Mouse (Mus musculus) heart, embryonic 14.5 days (tissue): ENCODE results near the gene Heatr1. TPM values are rescaled to one million over a fixed set of nuclear protein-coding genes. Genes with fewer than 3 reads are reported as not detected.

Source experiments
- ATAC-seq: fragments of 200-750 bp; cut with Nextera tagmentation; 2 replicates; pipeline ENCODE4 v1.8.0; 2017; ENCODE audit warnings: low read depth, moderate TSS enrichment; ENCODE audit not compliant: insufficient number of reproducible peaks, insufficient read depth, low FRiP score
- H3K27ac ChIP-seq, 2 experiments: fragments of 200-500 bp in 1 of 2; fragments of 300-500 bp in 1 of 2; sonication (generic) in 1 of 2; replicated peaks in 1 of 2; 2 replicates each; pipeline ENCODE4 v1.5.1; 2012 to 2014; ENCODE audit warnings: low read depth in 2 of 2, low read length in 2 of 2, control low read depth in 1 of 2, mild to moderate bottlenecking in 1 of 2, mixed read lengths in 1 of 2; ENCODE audit not compliant: control insufficient read depth in 1 of 2, insufficient read depth in 1 of 2
- H3K27me3 ChIP-seq: fragments of 300-500 bp; sonication (generic); 2 replicates; pipeline ENCODE4 v1.6.1; 2014; ENCODE audit warnings: mild to moderate bottlenecking, low read length, control low read depth; ENCODE audit not compliant: control insufficient read depth, insufficient read depth
- H3K36me3 ChIP-seq: fragments of 300-500 bp; sonication (generic); 2 replicates; pipeline ENCODE4 v1.6.1; 2014; ENCODE audit warnings: mild to moderate bottlenecking, control low read depth, low read length, mixed read lengths; ENCODE audit not compliant: control insufficient read depth, insufficient read depth
- H3K4me1 ChIP-seq, 2 experiments: fragments of 200-500 bp in 1 of 2; fragments of 300-500 bp in 1 of 2; sonication (generic) in 1 of 2; 2 replicates each; pipeline ENCODE4 v1.6.1; 2012 to 2014; ENCODE audit warnings: low read length in 2 of 2, control low read depth in 1 of 2, mixed read lengths in 1 of 2; ENCODE audit not compliant: control insufficient read depth in 2 of 2, insufficient read depth in 2 of 2
- H3K4me2 ChIP-seq: fragments of 300-500 bp; sonication (generic); 2 replicates; pipeline ENCODE4 v1.6.1; 2014; ENCODE audit warnings: mild to moderate bottlenecking, low read length
- H3K4me3 ChIP-seq, 2 experiments: fragments of 200-500 bp in 1 of 2; fragments of 300-500 bp in 1 of 2; sonication (generic) in 1 of 2; 2 replicates each; pipeline ENCODE4 v1.5.1; 2012 to 2014; ENCODE audit warnings: low read length in 2 of 2, mild to moderate bottlenecking in 2 of 2, control low read depth in 1 of 2, low read depth in 1 of 2, moderate library complexity in 1 of 2; ENCODE audit not compliant: control insufficient read depth in 1 of 2, insufficient read depth in 1 of 2
- H3K9ac ChIP-seq: fragments of 300-500 bp; sonication (generic); 2 replicates; pipeline ENCODE4 v1.6.1; 2014; ENCODE audit warnings: mild to moderate bottlenecking, low read length
- H3K9me3 ChIP-seq: fragments of 300-500 bp; sonication (generic); 2 replicates; pipeline ENCODE4 v1.6.1; 2016; ENCODE audit warnings: low read length, control low read depth; ENCODE audit not compliant: control insufficient read depth
- WGBS: fragments of 180-500 bp; shearing (Covaris S2); extraction: QIAGEN DNeasy Blood & Tissue Kit; methylation state at CpG from one replicate; pipeline ENCODE4 v1.1.7; 2014; 5-methylcytosine and 5-hydroxymethylcytosine counted together
- polyA plus RNA-seq: library from polyadenylated mRNA; unstranded; fragments of >200 nt; fragmentation: Nextera tagmentation; extraction: Ambion mirVana; gene quantifications from 2 replicates; pipeline ENCODE4 v1.2.1, GENCODE M21; 2014

Heatr1 gene
- polyA plus RNA-seq, 1 experiment from 2014 or later: 9.9 TPM

GRCm38 (mm10) chr13:12369930-12370329 is 24.9 kb upstream of the Heatr1 start:
- peak overlapping the region; percentile 76 for H3K9ac ChIP-seq
- 36% methylated on average over 11 of the region's 11 CpGs for WGBS

GRCm38 (mm10) chr13:12372755-12373154 is 22.1 kb upstream of the Heatr1 start:
- 17% methylated on average over 3 of the region's 3 CpGs for WGBS
- no peaks in the 10 kb centered on the region for H3K9me3 ChIP-seq
- H3K4me1 ChIP-seq: peaks cover 19 to 28% of the 10 kb centered on the region in 2 experiments
- H3K27ac ChIP-seq: 0 out of 4 replicates have a peak overlapping the region, but pooled peaks of 1 of the 2 experiments have one; percentile 8
- no peaks in the 10 kb centered on the region for H3K36me3 ChIP-seq
- ATAC-seq: no peak
- H3K27me3 ChIP-seq: no peaks in the 10 kb centered on the region
- H3K9ac ChIP-seq: no peak overlapping the region
- H3K4me3 ChIP-seq: no peak overlapping the region
- no peak overlapping the region for H3K4me2 ChIP-seq

More at GRCm38 (mm10) chr13:12369930-12370329, 24.9 kb upstream of the Heatr1 start:
- Histone ChIP-seq H3K4me1 (peaks cover 19 to 28% of the 10 kb centered on the region in 2 experiments), H3K36me3 (no peaks in the 10 kb centered on the region), H3K9me3 (no peaks in the 10 kb centered on the region), H3K4me3 (peak overlapping the region in 1 of 2 experiments; percentile 19; a peak in 1 of 4 replicates), H3K4me2 (peak overlapping the region; percentile 67), H3K27ac (peak overlapping the region; percentile 92 to 97), H3K27me3 (no peaks in the 10 kb centered on the region)
- peak; percentile 90 for ATAC-seq

- Histone ChIP-seq H3K9ac (no peak overlapping the region), H3K4me1 (peaks cover 3 to 6% of the 10 kb centered on the region in 2 experiments), H3K4me3 (no peak overlapping the region), H3K4me2 (no peak overlapping the region), H3K36me3 (no peaks in the 10 kb centered on the region), H3K27ac (no peak overlapping the region), H3K27me3 (no peaks in the 10 kb centered on the region), H3K9me3 (no peaks in the 10 kb centered on the region)
- no peak for ATAC-seq
- WGBS: 57% methylated on average over 1 of the region's 1 CpGs
Measured at GRCm38 (mm10) chr13:12376778-12377177, 18.0 kb upstream of the Heatr1 start.

- peaks cover 0 to 8% of the 10 kb centered on the region in 2 experiments; a peak in 2 of 4 replicates for H3K4me1 ChIP-seq
- no peaks in the 10 kb centered on the region for H3K27me3 ChIP-seq
- H3K9me3 ChIP-seq: 0 out of 2 replicates have a peak, but pooled peaks cover 6% of the 10 kb centered on the region
- H3K4me3 ChIP-seq: no peak overlapping the region
- H3K27ac ChIP-seq: peak overlapping the region; percentile 73 to 84
- peak overlapping the region; percentile 12; the same call in 1 of the 2 replicates for H3K4me2 ChIP-seq
- no peaks in the 10 kb centered on the region for H3K36me3 ChIP-seq
- H3K9ac ChIP-seq: no peak overlapping the region
- ATAC-seq: no peak
Measured at GRCm38 (mm10) chr13:12384796-12385195, 10.0 kb upstream of the Heatr1 start.

- H3K9me3 ChIP-seq: 0 out of 2 replicates have a peak, but pooled peaks cover 6% of the 10 kb centered on the region
- no peaks in the 10 kb centered on the region for H3K27me3 ChIP-seq
- H3K36me3 ChIP-seq: no peaks in the 10 kb centered on the region
- no peak for ATAC-seq
- H3K4me1 ChIP-seq: peaks cover 0 to 8% of the 10 kb centered on the region in 2 experiments; a peak in 2 of 4 replicates
- H3K9ac ChIP-seq: no peak overlapping the region; the same call in 1 of the 2 replicates
- no peak overlapping the region for H3K4me2 ChIP-seq
- peak overlapping the region in 1 of 2 experiments; percentile 73; a peak in 2 of 4 replicates for H3K27ac ChIP-seq
- H3K4me3 ChIP-seq: no peak overlapping the region
Measured at GRCm38 (mm10) chr13:12386286-12386685, 8.5 kb upstream of the Heatr1 start.

- peak overlapping the region; percentile 80 for H3K9ac ChIP-seq
- no peaks in the 10 kb centered on the region for H3K9me3 ChIP-seq
- peaks cover 2 to 9% of the 10 kb centered on the region in 2 experiments; a peak in 3 of 4 replicates for H3K4me1 ChIP-seq
- H3K4me3 ChIP-seq: peak overlapping the region; percentile 74 to 94
- peak overlapping the region; percentile 97 for H3K4me2 ChIP-seq
- no peaks in the 10 kb centered on the region for H3K27me3 ChIP-seq
- ATAC-seq: peak; percentile 7; the same call in 1 of the 2 replicates
- H3K27ac ChIP-seq: peak overlapping the region in 1 of 2 experiments; percentile 65; a peak in 1 of 4 replicates
- peaks cover 35% of the 10 kb centered on the region for H3K36me3 ChIP-seq
- under 1% methylated on average over 23 of the region's 23 CpGs for WGBS
Measured at GRCm38 (mm10) chr13:12395571-12395970, 744 bp downstream of the Heatr1 start.

- no peak overlapping the region for H3K4me3 ChIP-seq
- no peak for ATAC-seq
- no peak overlapping the region for H3K9ac ChIP-seq
- peaks cover 77% of the 10 kb centered on the region for H3K36me3 ChIP-seq
- H3K27me3 ChIP-seq: no peaks in the 10 kb centered on the region
- H3K4me1 ChIP-seq: no peaks in the 10 kb centered on the region
- no peaks in the 10 kb centered on the region for H3K9me3 ChIP-seq
- H3K27ac ChIP-seq: no peak overlapping the region
- H3K4me2 ChIP-seq: no peak overlapping the region
- WGBS: 87% methylated on average over 9 of the region's 9 CpGs
Measured at GRCm38 (mm10) chr13:12408343-12409066, 13.7 kb downstream of the Heatr1 start.
